Mouse (Mus musculus): Measurements from ENCODE around the gene Sypl. TPM values are rescaled to one million over a fixed set of nuclear protein-coding genes. Genes with fewer than 3 reads are reported as not detected.

The Sypl gene
- polyA plus RNA-seq, 1 experiment from 2014 or later: 59.8 TPM

GRCm38 (mm10) chr12:33018601-33019000 is 64.9 kb downstream of the Sypl start:
- Histone ChIP-seq H3K36me3 (ENCODE audit: control insufficient read depth, insufficient read depth, low read length) (no peaks in the 10 kb centered on the region), H3K4me2 (replicated peaks; ENCODE audit: low read depth, low read length) (no peak overlapping the region), H3K27me3 (ENCODE audit: control insufficient read depth, insufficient read depth, low read length) (no peaks in the 10 kb centered on the region), H3K9ac (ENCODE audit: low read depth, low read length) (no peak overlapping the region), H3K9me3 (ENCODE audit: control insufficient read depth, low read length) (no peaks in the 10 kb centered on the region), H3K4me3 (ENCODE audit: low read depth, low read length) (no peak overlapping the region), H3K27ac (ENCODE audit: low read depth, low read length) (no peak overlapping the region), H3K4me1 (replicated peaks; ENCODE audit: control insufficient read depth, insufficient read depth, low read length) (no peaks in the 10 kb centered on the region)
- no peak for ATAC-seq (ENCODE audit: low FRiP score)
- WGBS: 85% methylated on average over 4 of the region's 4 CpGs
- no peak for DNase-seq (ENCODE audit: low spot score)

GRCm38 (mm10) chr12:33020011-33020410 is 66.3 kb downstream of the Sypl start:
- H3K9ac ChIP-seq (ENCODE audit: low read depth, low read length): no peak overlapping the region
- no peak overlapping the region for H3K27ac ChIP-seq (ENCODE audit: low read depth, low read length)
- no peaks in the 10 kb centered on the region for H3K27me3 ChIP-seq (ENCODE audit: control insufficient read depth, insufficient read depth, low read length)
- H3K4me2 ChIP-seq (replicated peaks; ENCODE audit: low read depth, low read length): no peak overlapping the region
- ATAC-seq (ENCODE audit: low FRiP score) (no peak), DNase-seq (ENCODE audit: low spot score) (no peak)
- H3K9me3 ChIP-seq (ENCODE audit: control insufficient read depth, low read length): no peaks in the 10 kb centered on the region
- WGBS: 92% methylated on average over 6 of the region's 6 CpGs
- H3K4me3 ChIP-seq (ENCODE audit: low read depth, low read length): no peak overlapping the region
- H3K4me1 ChIP-seq (replicated peaks; ENCODE audit: control insufficient read depth, insufficient read depth, low read length): no peaks in the 10 kb centered on the region
- no peaks in the 10 kb centered on the region for H3K36me3 ChIP-seq (ENCODE audit: control insufficient read depth, insufficient read depth, low read length)

- ATAC-seq (ENCODE audit: low FRiP score): no peak
- H3K4me3 ChIP-seq (ENCODE audit: low read depth, low read length): no peak overlapping the region
- no peak overlapping the region for H3K4me2 ChIP-seq (replicated peaks; ENCODE audit: low read depth, low read length)
- H3K36me3 ChIP-seq (ENCODE audit: control insufficient read depth, insufficient read depth, low read length): no peaks in the 10 kb centered on the region
- H3K9me3 ChIP-seq (ENCODE audit: control insufficient read depth, low read length): no peaks in the 10 kb centered on the region
- DNase-seq (ENCODE audit: low spot score): no peak
- 84% methylated on average over 9 of the region's 9 CpGs for WGBS
- H3K4me1 ChIP-seq (replicated peaks; ENCODE audit: control insufficient read depth, insufficient read depth, low read length): no peaks in the 10 kb centered on the region
- H3K27me3 ChIP-seq (ENCODE audit: control insufficient read depth, insufficient read depth, low read length): no peaks in the 10 kb centered on the region
- no peak overlapping the region for H3K9ac ChIP-seq (ENCODE audit: low read depth, low read length)
- H3K27ac ChIP-seq (ENCODE audit: low read depth, low read length): no peak overlapping the region
Measured at GRCm38 (mm10) chr12:33021140-33021539, 67.4 kb downstream of the Sypl start.

GRCm38 (mm10) chr12:33021751-33022150 is 68.1 kb downstream of the Sypl start:
- 93% methylated on average over 4 of the region's 4 CpGs for WGBS

GRCm38 (mm10) chr12:33024524-33024923 is 70.8 kb downstream of the Sypl start:
- Histone ChIP-seq H3K4me3 (ENCODE audit: low read depth, low read length) (no peak overlapping the region), H3K4me2 (replicated peaks; ENCODE audit: low read depth, low read length) (no peak overlapping the region), H3K9me3 (ENCODE audit: control insufficient read depth, low read length) (no peaks in the 10 kb centered on the region), H3K27me3 (ENCODE audit: control insufficient read depth, insufficient read depth, low read length) (no peaks in the 10 kb centered on the region), H3K9ac (ENCODE audit: low read depth, low read length) (no peak overlapping the region), H3K27ac (ENCODE audit: low read depth, low read length) (no peak overlapping the region), H3K4me1 (replicated peaks; ENCODE audit: control insufficient read depth, insufficient read depth, low read length) (peaks cover 2% of the 10 kb centered on the region; the same call in 1 of the 2 replicates), H3K36me3 (ENCODE audit: control insufficient read depth, insufficient read depth, low read length) (no peaks in the 10 kb centered on the region)
- ATAC-seq (ENCODE audit: low FRiP score) (no peak), DNase-seq (ENCODE audit: low spot score) (no peak)
- 78% methylated on average over 6 of the region's 6 CpGs for WGBS

More at GRCm38 (mm10) chr12:33021751-33022150, 68.1 kb downstream of the Sypl start:
- Histone ChIP-seq H3K36me3 (ENCODE audit: control insufficient read depth, insufficient read depth, low read length) (no peaks in the 10 kb centered on the region), H3K27me3 (ENCODE audit: control insufficient read depth, insufficient read depth, low read length) (no peaks in the 10 kb centered on the region), H3K4me1 (replicated peaks; ENCODE audit: control insufficient read depth, insufficient read depth, low read length) (no peaks in the 10 kb centered on the region), H3K9ac (ENCODE audit: low read depth, low read length) (no peak overlapping the region), H3K9me3 (ENCODE audit: control insufficient read depth, low read length) (no peaks in the 10 kb centered on the region), H3K4me2 (replicated peaks; ENCODE audit: low read depth, low read length) (no peak overlapping the region), H3K27ac (ENCODE audit: low read depth, low read length) (no peak overlapping the region), H3K4me3 (ENCODE audit: low read depth, low read length) (no peak overlapping the region)
- ATAC-seq (ENCODE audit: low FRiP score) (no peak), DNase-seq (ENCODE audit: low spot score) (no peak)

- no peaks in the 10 kb centered on the region for H3K27me3 ChIP-seq (ENCODE audit: control insufficient read depth, insufficient read depth, low read length)
- no peaks in the 10 kb centered on the region for H3K9me3 ChIP-seq (ENCODE audit: control insufficient read depth, low read length)
- ATAC-seq (ENCODE audit: low FRiP score) (peak; percentile 76), DNase-seq (ENCODE audit: low spot score) (peak; percentile 88)
- peaks cover 2% of the 10 kb centered on the region; the same call in 1 of the 2 replicates for H3K4me1 ChIP-seq (replicated peaks; ENCODE audit: control insufficient read depth, insufficient read depth, low read length)
- H3K4me3 ChIP-seq (ENCODE audit: low read depth, low read length): no peak overlapping the region
- H3K4me2 ChIP-seq (replicated peaks; ENCODE audit: low read depth, low read length): peak overlapping the region; percentile 1; the same call in 1 of the 2 replicates
- H3K36me3 ChIP-seq (ENCODE audit: control insufficient read depth, insufficient read depth, low read length): no peaks in the 10 kb centered on the region
- 2% methylated on average over 10 of the region's 10 CpGs for WGBS
- H3K27ac ChIP-seq (ENCODE audit: low read depth, low read length): no peak overlapping the region
- H3K9ac ChIP-seq (ENCODE audit: low read depth, low read length): no peak overlapping the region
Measured at GRCm38 (mm10) chr12:33027093-33027492, 73.4 kb downstream of the Sypl start.

- H3K4me3 ChIP-seq (ENCODE audit: low read depth, low read length): no peak overlapping the region
- H3K36me3 ChIP-seq (ENCODE audit: control insufficient read depth, insufficient read depth, low read length): no peaks in the 10 kb centered on the region
- H3K27ac ChIP-seq (ENCODE audit: low read depth, low read length): no peak overlapping the region
- 46% methylated on average over 10 of the region's 10 CpGs for WGBS
- ATAC-seq (ENCODE audit: low FRiP score) (0 out of 2 replicates have a peak, but pooled peaks have one; percentile 1), DNase-seq (ENCODE audit: low spot score) (no peak)
- H3K4me1 ChIP-seq (replicated peaks; ENCODE audit: control insufficient read depth, insufficient read depth, low read length): peaks cover 2% of the 10 kb centered on the region; the same call in 1 of the 2 replicates
- H3K9ac ChIP-seq (ENCODE audit: low read depth, low read length): no peak overlapping the region
- no peaks in the 10 kb centered on the region for H3K27me3 ChIP-seq (ENCODE audit: control insufficient read depth, insufficient read depth, low read length)
- H3K9me3 ChIP-seq (ENCODE audit: control insufficient read depth, low read length): no peaks in the 10 kb centered on the region
- no peak overlapping the region for H3K4me2 ChIP-seq (replicated peaks; ENCODE audit: low read depth, low read length)
Measured at GRCm38 (mm10) chr12:33028109-33028691, 74.5 kb downstream of the Sypl start.

GRCm38 (mm10) chr12:33028708-33029107 is 75.0 kb downstream of the Sypl start:
- Histone ChIP-seq H3K9ac (ENCODE audit: low read depth, low read length) (no peak overlapping the region), H3K27ac (ENCODE audit: low read depth, low read length) (no peak overlapping the region), H3K4me1 (replicated peaks; ENCODE audit: control insufficient read depth, insufficient read depth, low read length) (peaks cover 2% of the 10 kb centered on the region; the same call in 1 of the 2 replicates), H3K4me2 (replicated peaks; ENCODE audit: low read depth, low read length) (no peak overlapping the region), H3K36me3 (ENCODE audit: control insufficient read depth, insufficient read depth, low read length) (no peaks in the 10 kb centered on the region), H3K4me3 (ENCODE audit: low read depth, low read length) (no peak overlapping the region), H3K9me3 (ENCODE audit: control insufficient read depth, low read length) (no peaks in the 10 kb centered on the region), H3K27me3 (ENCODE audit: control insufficient read depth, insufficient read depth, low read length) (no peaks in the 10 kb centered on the region)
- 47% methylated on average over 13 of the region's 13 CpGs for WGBS
- no peak for DNase-seq (ENCODE audit: low spot score)
- peak; percentile 47; the same call in 1 of the 2 replicates for ATAC-seq (ENCODE audit: low FRiP score)

All from hindbrain, embryonic 11.5 days (tissue).